Mouse (Mus musculus) megakaryocyte, embryonic 14.5 days (primary cell): Measurements from ENCODE around the gene Mvb12a. TPM values are rescaled to one million over a fixed set of nuclear protein-coding genes. Genes with fewer than 3 reads are reported as not detected.

ENCODE experiments used
- H3K27me3 ChIP-seq: replicated peaks from 2 replicates; pipeline ENCODE3; 2012; ENCODE audit warnings: inconsistent platforms
- H3K36me3 ChIP-seq: replicated peaks from 2 replicates; pipeline ENCODE3; 2012; ENCODE audit warnings: low read length, inconsistent platforms, mixed read lengths
- H3K4me1 ChIP-seq: 2 replicates; pipeline ENCODE4 v1.6.1; 2012; ENCODE audit warnings: inconsistent platforms
- H3K4me3 ChIP-seq: replicated peaks from 2 replicates; pipeline ENCODE3; 2012; ENCODE audit warnings: moderate library complexity, mild to moderate bottlenecking, inconsistent platforms
- H3K9me3 ChIP-seq: 2 replicates; pipeline ENCODE4 v1.6.1; 2012; ENCODE audit warnings: inconsistent platforms
- FLI1 ChIP-seq: IDR thresholded peaks from 2 replicates; pipeline ENCODE4 v1.6.1; 2012; ENCODE audit warnings: low read length, inconsistent platforms, mixed read lengths
- GATA1 ChIP-seq: IDR thresholded peaks from 3 replicates; pipeline ENCODE4 v1.6.1; 2012; ENCODE audit warnings: mixed read lengths, low read length, inconsistent platforms, borderline replicate concordance
- polyA plus RNA-seq: library from polyadenylated mRNA; stranded (reverse); fragments of >175 nt; gene quantifications from 2 replicates; pipeline ENCODE4 v1.2.3, GENCODE M21; 2012; ENCODE audit warnings: low replicate concordance; ENCODE audit not compliant: insufficient read depth

Mvb12a gene
- polyA plus RNA-seq, 1 experiment = 199 TPM

- peaks cover 20% of the 10 kb centered on the region for H3K4me1 ChIP-seq
- peaks cover 48% of the 10 kb centered on the region for H3K36me3 ChIP-seq
- H3K27me3 ChIP-seq = no peaks in the 10 kb centered on the region
- no peaks in the 10 kb centered on the region for H3K9me3 ChIP-seq
- TF ChIP-seq FLI1 (no peak), GATA1 (no peak)
- no peak overlapping the region for H3K4me3 ChIP-seq
Measured at GRCm38 (mm10) chr8:71547590-71547989, 4.9 kb downstream of the Mvb12a start.

- no peaks in the 10 kb centered on the region for H3K27me3 ChIP-seq
- peaks cover 33% of the 10 kb centered on the region for H3K36me3 ChIP-seq
- TF ChIP-seq FLI1 = no peak
- no peak for TF ChIP-seq GATA1
- no peaks in the 10 kb centered on the region for H3K9me3 ChIP-seq
- H3K4me1 ChIP-seq = peaks cover 37% of the 10 kb centered on the region
- H3K4me3 ChIP-seq = no peak overlapping the region
Measured at GRCm38 (mm10) chr8:71550754-71551153, 8.0 kb downstream of the Mvb12a start.

GRCm38 (mm10) chr8:71552770-71553169 lies 10.0 kb downstream of the Mvb12a start:
- peaks cover 14% of the 10 kb centered on the region for H3K27me3 ChIP-seq
- H3K4me3 ChIP-seq = no peak overlapping the region
- no peaks in the 10 kb centered on the region for H3K9me3 ChIP-seq
- no peak for TF ChIP-seq GATA1
- no peak for TF ChIP-seq FLI1
- H3K4me1 ChIP-seq = peaks cover 52% of the 10 kb centered on the region
- H3K36me3 ChIP-seq = peaks cover 14% of the 10 kb centered on the region

GRCm38 (mm10) chr8:71554001-71554400 lies 11.3 kb downstream of the Mvb12a start:
- TF ChIP-seq FLI1 = no peak
- TF ChIP-seq GATA1 = no peak
- peak overlapping the region; percentile 43 for H3K4me3 ChIP-seq
- peaks cover 64% of the 10 kb centered on the region for H3K4me1 ChIP-seq
- peaks cover 4% of the 10 kb centered on the region for H3K36me3 ChIP-seq
- no peaks in the 10 kb centered on the region for H3K9me3 ChIP-seq
- peaks cover 24% of the 10 kb centered on the region for H3K27me3 ChIP-seq

- peaks cover 26% of the 10 kb centered on the region for H3K27me3 ChIP-seq
- no peaks in the 10 kb centered on the region for H3K36me3 ChIP-seq
- TF ChIP-seq FLI1 = no peak
- no peak for TF ChIP-seq GATA1
- peak overlapping the region; percentile 43 for H3K4me3 ChIP-seq
- H3K9me3 ChIP-seq = no peaks in the 10 kb centered on the region
- peaks cover 71% of the 10 kb centered on the region for H3K4me1 ChIP-seq
Measured at GRCm38 (mm10) chr8:71554644-71555043, 11.9 kb downstream of the Mvb12a start.

GRCm38 (mm10) chr8:71558071-71558957 lies 15.6 kb downstream of the Mvb12a start, which contains the start of gene Tmem221:
Gene Tmem221 (minus strand): TSS chr8:71558871.
- H3K9me3 ChIP-seq = no peaks in the 10 kb centered on the region
- TF ChIP-seq FLI1 (no peak), GATA1 (no peak)
- H3K4me3 ChIP-seq = peak within 1 kb of the TSS; percentile 92
- peaks cover 91% of the 10 kb centered on the region for H3K4me1 ChIP-seq
- H3K27me3 ChIP-seq = peaks cover 31% of the 10 kb centered on the region
- H3K36me3 ChIP-seq = no peaks in the 10 kb centered on the region

- TF ChIP-seq FLI1 (no peak), GATA1 (no peak)
- H3K36me3 ChIP-seq = no peaks in the 10 kb centered on the region
- H3K4me3 ChIP-seq = peak overlapping the region; percentile 92
- H3K27me3 ChIP-seq = peaks cover 34% of the 10 kb centered on the region
- H3K4me1 ChIP-seq = peaks cover 83% of the 10 kb centered on the region
- peaks cover 3% of the 10 kb centered on the region for H3K9me3 ChIP-seq
Measured at GRCm38 (mm10) chr8:71558958-71559690, 16.4 kb downstream of the Mvb12a start.

GRCm38 (mm10) chr8:71560071-71560470 lies 17.3 kb downstream of the Mvb12a start:
- H3K4me1 ChIP-seq = peaks cover 73% of the 10 kb centered on the region
- TF ChIP-seq GATA1 (no peak), FLI1 (no peak)

GRCm38 (mm10) chr8:71560765-71561164 lies 18.0 kb downstream of the Mvb12a start:
- peaks cover 46% of the 10 kb centered on the region for H3K27me3 ChIP-seq
- peaks cover 2% of the 10 kb centered on the region for H3K36me3 ChIP-seq
- peaks cover 66% of the 10 kb centered on the region for H3K4me1 ChIP-seq
- no peak overlapping the region for H3K4me3 ChIP-seq
- peaks cover 10% of the 10 kb centered on the region for H3K9me3 ChIP-seq
- TF ChIP-seq GATA1 = no peak
- TF ChIP-seq FLI1 = no peak

More at GRCm38 (mm10) chr8:71560071-71560470, 17.3 kb downstream of the Mvb12a start:
- Histone ChIP-seq H3K27me3 (peaks cover 42% of the 10 kb centered on the region), H3K36me3 (peaks cover 2% of the 10 kb centered on the region), H3K4me3 (no peak overlapping the region), H3K9me3 (peaks cover 10% of the 10 kb centered on the region)
